Mouse (Mus musculus) frontal cortex, postnatal 10 days (tissue): ENCODE measurements at regions not wholly inside any gene's neighbourhood (a gene's known extent, or its start where the extent isn't known, plus 50 kb on each side); places are given as distances from the start of the nearest gene placed in this dataset.

Source experiments
- DNase-seq, 2 experiments: peaks; one replicate each; pipeline ENCODE4 v3.0.0; 2022; ENCODE audit warnings: low spot score in 2 of 2, mixed read lengths in 1 of 2

DNA sequence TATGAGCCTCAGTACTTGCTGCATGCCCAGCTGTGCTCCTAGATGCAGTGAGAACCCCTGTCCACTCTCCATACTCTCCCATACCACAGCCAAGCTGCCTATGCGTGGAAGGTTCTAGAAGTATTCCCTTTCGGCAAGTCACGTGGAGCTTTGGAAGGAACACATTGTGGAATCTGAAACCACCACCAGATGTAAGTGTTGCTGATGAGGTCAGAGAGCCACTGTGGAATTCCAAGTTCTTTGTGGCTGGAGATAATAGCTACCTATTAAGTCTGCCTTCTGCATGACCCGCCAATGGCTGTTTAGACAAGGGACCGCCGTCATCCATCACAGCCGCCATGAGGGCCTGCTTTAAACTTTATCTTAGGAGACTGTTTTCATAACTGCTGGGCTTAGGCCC is 84.7 kb upstream of the Errfi1 start:
- DNase-seq = no peak

DNA sequence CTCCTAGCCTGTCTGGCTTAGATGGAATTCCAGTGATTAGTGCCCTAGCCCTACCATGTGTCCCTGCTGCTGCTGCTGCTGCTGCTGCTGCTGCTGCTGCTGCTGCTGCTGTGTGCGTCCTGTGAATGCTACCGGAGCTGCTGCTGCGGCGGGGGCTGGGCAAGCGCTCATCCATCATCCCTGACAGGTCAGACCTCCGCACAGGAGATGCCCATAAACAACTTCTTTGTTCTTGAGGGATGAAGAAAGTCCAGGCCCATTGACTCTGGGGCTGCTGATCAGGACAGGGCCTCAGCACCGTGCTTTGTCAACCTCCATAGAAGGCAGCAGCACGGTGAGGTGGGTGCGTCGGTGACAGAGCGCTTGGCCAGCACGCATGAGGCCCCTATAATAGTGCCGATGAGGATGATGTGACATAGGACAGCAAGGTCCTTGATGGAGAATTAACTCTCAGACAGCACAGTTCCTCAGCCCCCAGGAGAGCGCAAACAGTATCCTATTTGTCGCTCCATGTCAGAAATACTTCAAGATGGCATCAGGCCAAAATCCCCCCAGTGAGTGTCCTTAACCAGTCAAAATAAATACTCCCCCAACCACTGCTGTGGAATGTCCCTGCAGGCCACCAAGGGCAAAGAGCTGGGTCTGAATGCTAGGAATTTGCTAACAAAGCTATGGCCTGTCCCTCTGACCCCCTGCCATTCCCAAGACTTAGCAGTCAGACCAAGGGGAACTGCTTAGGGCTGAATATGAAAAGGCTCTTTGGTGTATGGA is 95.1 kb upstream of the Errfi1 start:
- no peak for DNase-seq

DNA sequence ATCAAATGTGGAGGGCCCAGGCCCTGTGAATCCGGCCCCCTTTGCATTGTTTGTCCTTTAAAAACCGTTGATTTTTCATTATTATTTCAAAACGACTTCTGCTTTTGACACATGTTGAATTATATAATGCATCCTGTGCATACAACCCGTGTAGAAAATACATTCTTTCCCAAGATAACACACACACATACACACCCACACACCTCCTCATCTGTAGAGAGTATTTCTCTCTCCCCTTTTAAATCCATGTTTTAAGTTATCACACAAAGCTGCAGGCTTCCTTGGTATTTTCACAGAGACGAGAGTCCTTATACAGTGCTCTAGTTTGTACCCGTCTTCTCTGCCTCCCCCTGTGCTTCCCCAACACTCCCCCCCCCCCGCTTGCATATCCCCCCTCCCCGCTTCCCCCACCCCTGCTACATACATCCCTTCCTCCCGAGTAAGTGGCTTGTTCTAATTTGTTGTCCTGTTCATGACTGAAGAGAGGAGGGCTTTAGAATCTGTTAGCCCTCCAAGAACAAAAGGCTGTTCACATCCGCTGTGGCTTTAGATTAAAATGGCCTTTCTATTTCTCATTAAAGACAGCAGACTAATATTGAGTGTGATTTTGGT is 95.8 kb upstream of the Errfi1 start:
- DNase-seq = no peak

DNA sequence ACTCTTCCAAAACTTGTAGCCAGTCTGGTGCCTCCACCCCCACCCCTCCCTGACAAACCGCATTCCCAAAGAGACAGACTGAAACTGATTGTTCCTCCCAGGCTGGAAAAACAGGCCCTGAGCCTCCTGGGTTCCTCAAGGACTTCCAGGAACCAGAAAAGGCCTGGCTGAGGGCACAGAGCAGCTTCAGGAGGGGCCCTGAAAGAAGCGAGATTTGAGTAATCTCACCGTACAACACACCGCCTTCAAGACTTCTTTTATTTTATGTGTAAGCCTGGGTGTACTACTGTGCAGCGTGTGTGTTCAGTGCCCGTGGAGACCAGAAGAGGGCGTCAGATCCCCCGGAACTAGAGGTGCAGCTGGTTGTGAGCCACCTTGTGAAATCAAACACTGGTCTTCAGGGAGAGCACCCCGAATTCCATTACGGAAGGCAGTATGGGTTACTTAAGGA is 96.4 kb upstream of the Errfi1 start:
- no peak for DNase-seq

DNA sequence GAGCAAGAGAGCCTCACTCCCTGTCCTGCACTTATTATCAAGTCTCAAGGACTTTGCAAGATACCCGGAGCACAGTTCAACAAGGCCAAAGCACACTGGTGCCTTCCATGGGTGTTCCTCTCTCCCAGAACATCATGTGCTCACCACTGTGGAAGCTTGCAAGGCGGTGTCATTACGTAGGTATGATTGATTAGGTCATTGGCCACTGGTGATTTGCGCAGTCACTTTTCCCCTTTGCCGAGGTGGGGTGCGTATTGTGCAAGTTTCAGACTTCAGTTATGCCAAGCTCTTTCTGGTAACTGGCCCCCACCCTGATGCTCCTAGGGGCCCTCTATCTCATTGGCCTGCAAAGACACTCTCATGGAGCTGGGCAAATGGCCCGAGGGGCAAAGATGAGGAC is 98.3 kb upstream of the Errfi1 start:
- DNase-seq = no peak

DNA sequence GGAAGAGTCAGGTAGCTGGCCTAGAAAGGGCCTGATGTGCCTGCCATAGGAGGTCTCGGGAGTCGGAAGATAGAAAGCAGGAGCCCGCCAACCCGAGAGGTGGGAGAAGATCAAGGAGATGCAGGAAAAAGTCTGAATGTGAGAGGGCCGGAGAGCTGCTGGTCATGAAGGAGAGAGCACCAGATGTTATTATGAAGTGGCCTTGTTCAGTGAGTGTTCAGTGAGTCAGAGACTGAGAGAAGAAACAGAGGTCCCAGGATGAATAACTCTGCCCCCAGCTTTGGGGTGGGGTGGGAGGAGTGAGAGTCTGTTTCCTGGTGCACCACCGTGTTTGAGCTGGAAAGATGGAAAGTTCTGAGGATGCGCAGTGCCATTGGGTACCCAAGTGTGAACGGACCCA is 100.2 kb upstream of the Slc45a1 start:
- DNase-seq = no peak

DNA sequence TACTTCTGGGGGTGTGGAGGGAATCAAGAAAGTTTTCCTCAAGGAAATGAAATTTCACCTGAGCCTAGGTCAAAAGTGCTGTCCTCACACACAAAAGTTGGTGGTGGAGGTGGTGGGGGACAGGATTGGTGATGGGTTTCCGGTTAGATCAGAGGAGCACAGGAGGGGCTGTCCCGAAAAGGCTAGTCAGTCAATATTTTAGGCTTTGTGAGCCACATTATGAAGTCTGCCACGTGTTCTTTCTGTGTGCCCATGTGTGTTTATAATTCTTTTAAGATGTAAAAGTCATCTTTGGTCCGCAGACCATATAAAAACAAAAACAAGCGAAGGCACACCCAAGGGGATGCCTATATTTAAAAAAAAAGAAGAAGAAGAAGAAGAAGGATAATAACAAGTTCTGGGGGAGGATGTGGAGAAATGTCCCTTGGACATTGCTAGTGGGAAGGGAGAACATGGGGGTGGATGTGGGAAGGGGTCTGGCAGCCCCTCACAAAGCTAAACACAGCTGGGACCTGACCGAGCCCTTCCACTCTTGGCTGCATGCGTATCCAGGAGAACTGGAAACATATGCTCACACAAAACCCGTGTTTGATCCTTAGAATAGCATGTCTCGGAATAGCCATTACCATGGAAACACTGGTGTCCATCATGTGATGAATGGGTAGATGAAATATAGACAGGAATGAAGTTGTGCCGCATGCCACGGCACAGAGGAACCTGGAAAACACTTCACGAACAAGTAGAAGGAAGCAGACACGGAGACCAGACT is 98.7 kb upstream of the Slc45a1 start:
- peak in 1 of 2 experiments; percentile 17 for DNase-seq

DNA sequence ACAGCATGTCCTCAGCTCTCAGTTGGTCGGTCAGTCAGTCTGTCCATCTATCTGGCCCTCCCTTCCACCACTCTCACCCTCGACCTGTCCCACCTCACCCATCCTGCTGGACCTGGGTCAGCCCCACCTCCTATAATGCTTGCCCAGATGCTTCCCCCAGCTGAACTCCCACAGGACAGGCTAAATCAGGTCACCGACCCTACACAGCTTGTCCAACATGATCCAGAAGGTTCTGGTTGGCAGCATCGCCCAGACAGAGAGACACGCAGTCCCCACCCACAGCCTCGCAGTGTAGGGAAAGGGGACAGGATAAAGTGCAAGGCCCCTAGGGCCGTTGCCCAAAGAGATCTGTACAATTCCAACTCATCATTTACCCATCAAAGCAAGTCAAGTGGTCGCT is 97.1 kb upstream of the Slc45a1 start:
- DNase-seq = no peak

DNA sequence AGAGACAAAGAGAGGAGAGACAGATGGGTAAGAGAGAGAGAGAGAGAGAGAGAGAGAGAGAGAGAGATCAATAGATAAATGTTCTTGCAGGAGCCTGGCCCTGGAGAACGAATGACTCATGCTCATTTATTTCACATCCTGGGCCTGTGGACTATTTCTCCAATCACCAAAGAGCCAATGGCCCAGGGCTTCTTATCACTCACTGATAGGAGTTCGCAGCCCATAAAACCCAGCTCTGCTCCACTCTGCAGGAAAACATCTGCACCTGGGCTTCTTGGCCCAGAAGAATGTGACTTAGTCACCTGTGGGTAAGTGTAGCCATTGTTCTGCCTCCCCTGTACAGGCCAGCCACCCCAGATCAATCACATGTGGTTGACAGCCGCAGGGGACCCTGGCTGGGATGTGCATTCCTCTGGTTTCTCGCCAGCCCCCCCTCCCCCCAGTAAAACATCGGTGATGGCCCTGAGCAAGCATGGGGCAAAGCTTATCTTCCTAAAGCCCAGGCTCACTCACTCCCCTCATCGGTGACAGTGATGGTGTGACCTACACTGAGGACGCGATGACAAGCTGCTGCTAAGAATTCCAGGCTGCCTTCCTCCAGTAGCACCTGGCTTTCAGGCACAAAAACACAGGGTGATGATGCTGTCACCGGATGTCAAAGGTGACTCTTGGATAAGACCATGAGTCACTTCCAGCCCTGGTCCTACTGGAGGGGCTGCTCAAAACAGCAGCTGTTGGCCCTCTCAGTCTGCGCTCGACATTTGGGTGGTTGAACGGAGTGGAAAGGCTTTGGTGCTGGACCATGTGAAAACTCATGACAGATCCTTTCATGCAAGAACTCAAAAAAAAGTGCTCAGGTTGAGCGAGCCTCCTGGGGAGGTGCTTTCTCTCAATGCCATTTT is 96.4 kb upstream of the Slc45a1 start:
- DNase-seq = no peak

DNA sequence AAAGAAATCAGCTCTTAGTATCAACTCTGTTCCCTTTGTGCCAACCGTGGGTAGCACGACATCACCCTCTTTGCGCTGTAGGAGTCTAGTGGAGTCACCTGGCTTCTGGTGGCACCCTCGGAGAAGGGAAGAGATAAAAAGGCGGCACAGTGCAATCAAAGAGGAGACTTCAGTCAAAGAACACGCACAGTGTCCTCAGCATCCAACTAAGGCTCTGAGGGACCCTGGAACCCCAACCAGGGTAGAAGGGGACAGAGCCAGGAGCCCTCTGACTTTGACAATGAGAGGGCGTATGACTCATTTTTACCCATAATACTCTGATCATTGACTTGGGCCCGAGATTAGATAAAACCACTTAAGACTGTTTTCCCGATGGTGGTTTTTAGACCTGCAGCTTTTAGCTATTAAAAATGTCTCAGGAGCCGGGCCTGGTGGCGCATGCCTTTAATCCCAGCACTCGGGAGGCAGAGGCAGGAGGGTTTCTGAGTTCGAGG is 94.5 kb upstream of the Slc45a1 start:
- no peak for DNase-seq

DNA sequence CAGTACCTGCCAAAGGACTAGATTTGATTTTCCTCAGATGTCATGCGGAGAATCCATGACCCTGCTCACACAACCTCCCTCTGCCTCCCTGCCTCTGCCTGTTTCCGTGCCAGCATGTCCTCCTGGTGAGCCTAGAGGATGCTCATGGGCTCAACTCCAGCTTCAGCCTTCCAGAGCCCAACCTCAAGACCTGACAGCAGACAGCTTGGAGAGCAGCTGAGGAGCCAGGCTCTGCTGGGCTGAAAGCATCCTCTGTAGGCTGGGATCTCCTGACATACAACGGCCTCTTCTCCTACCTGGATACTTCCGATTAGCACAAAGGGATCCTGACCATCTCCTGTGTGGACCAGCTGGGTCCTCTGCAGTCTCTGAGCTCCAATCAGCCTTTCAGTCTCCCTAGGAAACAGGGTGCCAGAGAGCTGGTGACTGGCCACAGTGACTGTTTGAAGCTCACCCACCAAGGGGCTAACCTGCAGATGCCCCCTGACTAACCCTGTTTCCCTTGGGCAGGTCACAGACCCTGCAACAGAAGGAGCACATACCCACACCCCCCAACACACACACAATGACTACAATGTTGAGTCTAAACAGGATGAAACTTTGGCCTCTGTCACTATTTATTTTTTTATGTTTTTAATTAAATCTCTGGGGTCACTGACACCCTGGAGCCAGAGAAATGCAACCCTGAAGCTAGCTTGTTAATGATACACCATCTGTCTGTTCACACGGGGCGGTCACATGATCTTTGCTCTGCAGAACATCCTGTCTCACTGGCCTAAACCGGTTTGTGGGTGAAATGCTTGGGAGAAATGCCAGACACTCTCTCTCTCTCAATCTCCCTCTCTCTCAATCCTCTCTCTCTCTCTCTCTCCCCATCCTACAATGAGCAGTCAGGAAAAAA is 93.8 kb upstream of the Slc45a1 start:
- DNase-seq = no peak

DNA sequence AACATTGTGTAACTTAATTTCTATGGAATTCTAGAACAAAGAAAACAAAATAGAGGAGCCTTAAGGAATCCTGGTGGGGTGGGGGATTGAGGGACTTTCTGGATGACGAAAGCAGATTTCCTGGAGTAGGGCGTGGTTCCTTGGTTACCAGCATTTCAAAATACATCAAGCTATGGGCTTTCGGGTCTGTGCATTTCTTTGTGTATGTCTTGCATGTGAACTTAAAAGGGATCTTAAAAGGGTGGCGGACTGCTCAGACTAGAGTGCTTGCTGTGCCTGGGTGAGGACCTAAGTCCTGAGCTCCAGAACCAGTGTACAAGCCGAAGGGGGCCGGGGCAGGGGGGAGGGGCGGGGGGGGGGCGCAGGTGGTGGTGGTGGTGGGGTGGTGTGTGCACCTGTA is 91.5 kb upstream of the Slc45a1 start:
- DNase-seq = no peak

DNA sequence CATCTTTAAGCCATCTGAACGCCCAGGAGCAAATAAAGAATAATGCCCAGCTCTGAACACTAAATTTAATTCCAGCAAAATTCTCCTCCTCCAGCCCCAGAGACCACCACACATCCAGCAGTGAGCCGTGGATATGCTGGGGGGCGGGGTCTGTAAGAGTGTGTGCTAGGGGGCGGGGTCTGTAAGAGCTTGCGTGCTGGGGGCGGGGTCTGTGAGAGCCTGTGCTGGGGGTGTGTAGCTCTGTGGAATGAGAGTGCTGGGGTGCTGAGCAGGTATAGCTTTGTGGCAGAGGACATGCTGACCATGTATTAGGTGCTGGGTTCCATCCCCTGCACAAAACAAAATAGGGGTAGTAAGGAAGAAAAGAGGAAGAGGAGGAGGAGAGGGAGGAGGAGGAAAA is 91.1 kb upstream of the Slc45a1 start:
- no peak for DNase-seq

DNA sequence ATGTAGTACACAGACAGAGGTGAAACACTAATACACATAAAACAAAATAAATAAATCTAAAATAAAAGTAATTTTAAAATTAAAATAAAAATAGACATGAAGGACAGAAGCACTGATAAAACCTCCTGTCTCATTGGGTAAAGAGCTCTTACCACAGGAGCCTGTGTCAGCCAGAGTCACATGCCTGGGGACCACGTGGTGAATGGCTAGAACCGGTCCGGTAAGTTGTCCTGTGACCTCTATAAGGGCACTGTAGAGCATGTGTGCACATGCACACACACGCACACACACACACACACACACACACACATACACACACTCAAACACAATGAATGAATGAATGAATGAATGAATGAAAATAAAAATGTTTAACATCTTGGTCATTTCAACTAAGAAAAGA is 89.8 kb upstream of the Slc45a1 start:
- DNase-seq = no peak

DNA sequence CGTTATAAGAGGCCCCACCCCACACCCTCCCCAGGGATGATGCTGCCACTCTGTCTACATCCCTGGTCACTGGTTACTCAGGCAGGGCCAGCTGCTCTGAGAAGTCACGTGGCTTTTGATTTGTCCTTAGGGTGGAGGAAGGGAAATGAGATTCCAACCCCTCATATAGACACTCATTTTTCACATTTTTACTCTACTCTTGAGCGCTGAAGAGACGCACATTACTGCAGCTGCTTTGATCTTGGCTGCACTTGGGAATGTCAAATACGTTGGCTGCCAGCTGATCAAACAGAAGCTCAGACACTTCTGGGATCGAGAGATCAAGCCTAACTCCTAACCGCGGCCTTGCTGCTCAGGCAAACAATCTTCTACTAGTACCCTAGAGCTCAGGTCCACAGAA is 88.2 kb upstream of the Slc45a1 start:
- no peak for DNase-seq

DNA sequence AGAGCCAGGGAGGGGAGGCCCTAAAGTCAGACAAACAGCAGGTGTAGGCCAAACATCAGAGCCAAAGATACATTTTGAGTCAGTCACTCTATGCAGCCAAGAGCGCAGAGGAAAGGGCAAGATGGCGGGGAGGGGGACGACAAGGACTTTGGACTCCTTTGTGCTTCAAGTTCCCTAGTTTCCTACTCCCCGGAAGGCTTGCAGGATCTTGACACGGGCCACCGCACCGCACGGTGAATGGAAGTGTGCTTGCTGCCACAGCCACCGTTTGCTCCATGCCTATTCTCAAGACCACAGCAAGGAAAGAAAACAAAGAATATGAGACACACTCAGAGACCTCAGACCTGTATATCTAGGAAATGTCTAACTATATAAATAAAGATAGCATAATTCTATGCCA is 86.8 kb upstream of the Slc45a1 start:
- DNase-seq = no peak

DNA sequence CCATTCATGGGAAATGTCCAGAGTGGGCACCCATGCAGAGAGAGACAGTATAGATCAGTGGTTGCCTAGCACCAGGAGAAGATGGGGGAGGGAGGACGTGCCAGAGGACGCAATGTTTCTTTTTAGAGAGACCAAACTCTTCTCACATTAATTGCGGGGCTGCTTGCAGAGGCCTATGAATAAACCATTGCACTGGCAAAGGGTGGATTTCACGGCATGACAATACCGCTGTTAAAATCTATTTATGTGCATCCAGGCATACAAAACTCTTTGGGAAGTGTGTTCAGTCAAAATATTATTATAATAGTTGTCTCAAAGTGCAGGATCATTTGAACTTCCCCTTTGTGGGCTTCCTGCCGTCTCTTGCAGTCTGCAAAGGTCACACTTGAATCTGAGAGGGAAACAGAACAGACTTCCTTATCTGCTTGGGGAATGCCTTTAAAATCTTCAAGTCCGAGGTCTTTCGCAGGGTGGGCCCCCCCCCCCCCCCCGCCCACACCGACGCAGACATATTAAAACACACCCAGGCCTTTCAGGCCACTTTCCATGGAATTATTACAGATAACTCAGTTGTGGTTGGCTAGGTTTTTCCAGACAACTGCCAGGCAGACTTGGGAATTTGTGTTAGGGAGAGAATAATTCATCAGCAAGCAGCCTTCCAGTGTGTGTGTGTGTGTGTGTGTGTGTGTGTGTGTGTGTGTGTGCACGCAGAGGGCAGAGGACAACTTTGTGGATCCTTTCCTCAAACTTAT is 78.3 kb upstream of the Slc45a1 start:
- peak; percentile 31 to 57 for DNase-seq

DNA sequence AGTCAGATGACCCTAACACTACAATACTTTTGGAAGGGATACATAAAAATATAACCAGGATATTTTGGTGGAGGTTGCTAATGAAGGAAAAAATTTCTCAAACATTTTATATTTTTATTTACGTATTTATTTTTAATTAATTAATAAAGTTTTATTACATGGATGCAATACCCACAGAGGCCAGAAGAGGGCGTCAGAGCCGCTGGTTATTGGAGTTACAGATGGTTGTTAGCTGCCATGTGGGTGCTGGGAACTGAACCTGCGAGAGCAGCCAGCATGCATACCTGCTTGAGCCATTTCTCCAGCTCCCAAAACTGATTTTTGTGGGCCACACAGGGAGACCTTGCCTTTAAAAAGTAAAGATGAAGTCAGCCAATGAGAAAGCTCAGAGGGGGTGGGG is 74.6 kb upstream of the Slc45a1 start:
- DNase-seq = no peak

DNA sequence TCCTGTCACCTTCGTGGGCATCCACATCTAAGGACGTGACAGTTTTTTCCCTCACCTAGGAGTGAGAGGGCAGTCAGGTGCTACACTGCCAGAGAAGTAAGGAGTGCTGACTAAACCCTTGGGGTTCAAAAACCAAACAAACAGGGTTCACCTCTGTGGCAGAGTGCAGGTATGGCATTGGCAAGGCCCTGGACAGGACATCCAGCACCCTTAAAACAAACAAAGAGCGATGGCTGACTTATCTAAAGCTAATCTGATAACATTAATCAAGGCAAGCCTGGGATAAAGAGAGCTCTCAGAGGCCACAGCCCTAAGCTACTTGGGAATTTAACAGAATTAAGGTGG is 74.1 kb upstream of the Slc45a1 start:
- no peak for DNase-seq
